Mouse (Mus musculus): ENCODE data around the gene Mdc1.

The Mdc1 gene

DNA sequence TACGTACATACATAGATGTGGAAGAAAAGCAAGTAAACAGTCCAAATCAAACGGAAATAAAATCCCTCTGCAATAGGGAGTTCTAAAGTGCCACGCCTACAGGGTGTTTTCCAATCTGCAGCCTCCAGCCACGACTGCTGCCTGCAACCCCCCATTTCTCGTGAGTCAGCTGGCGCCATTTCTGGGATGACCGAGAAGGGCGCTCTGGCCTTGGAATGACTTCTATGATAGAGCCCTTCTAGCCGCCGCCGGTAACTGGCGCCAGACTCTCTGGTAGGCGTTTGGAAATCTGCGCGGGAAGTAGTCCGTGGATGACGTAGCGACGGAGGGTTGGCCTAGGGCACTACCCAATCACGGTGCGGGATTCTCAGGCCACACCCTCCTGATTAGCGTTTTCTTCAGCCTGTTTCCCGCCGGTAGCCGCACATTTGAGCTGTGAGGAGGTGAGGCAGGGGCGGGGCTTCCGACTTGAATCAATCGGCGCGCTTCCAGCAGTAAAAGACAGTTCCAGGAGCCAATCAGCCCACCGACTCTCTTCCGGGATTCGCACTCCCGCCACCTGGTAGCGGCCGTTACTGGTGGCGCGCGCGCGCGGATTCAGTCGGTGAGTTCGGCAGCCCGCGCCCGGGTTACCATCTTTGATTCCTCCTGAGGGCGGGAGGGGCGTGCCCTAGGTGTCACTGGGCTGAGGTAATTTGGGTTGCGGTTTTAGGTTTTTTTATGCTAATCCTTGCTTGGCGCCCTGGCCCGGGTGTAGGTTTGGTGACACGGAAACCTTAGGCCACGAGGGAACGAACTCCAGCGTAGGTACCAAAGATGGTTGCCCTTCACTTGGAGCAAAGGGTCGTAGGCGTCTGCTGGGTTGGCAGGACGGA, at the start of gene Mdc1:
Gene Mdc1 (plus strand): TSS at position 440 of the 875 bp plus-strand sequence.
- peak; percentile 99 to 100 for DNase-seq

DNA sequence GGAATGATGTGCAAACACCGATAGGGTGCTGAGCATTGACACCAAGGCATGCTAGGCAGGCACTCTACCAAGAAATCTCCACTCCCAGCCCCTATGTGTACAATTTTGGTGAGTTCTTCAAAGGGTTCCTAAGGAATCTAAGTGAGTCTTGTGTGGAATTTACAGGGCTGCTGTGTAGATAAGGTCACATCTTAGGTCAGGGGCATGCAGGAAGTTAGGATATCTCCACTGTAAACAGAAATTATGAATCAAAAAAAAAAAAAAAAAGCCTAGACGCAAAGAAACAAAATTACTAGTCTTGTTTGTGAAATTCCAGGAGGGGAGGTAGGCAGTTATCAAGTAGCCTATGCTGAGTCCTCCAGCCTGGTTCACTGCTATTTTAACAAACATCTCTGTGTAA, 48.5 kb upstream of the Mdc1 start:
- DNase-seq, result no peak

DNA sequence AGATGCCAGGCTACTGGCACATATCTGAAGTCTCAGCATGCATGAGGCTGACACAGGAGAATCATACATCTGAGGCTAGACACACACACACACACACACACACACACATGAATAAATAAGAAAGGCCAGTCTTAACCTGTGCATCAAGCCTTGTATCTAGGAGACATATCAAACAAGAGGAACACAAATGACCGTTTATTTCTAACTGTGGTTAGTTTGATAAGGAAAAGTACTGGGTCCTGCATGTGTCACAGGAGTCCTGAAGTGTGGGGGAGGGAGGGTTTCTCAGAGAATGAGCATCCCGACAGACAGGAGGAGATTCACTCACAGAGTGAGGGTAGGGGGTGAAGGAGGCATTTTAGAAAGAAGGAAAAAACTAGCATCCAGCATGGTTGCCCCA, 46.2 kb upstream of the Mdc1 start:
- no peak for DNase-seq

DNA sequence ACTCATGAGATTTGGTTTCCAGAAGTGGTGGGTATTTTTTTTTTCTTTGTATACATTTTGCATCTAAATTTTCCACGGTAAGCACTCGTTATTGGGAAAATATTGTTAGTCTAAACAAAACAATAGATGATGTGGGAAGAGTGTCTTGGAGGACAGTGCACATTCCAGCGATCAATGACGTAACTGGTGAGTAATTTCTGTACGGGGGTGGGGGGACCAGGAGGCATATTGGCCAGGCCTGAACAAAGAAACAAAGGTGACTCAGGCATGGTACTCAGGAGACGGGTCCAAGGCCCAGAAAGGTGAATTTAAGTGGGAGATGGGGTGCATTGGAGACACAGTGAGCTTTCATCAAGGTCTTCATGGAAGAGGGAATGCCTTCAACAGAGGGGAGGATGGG, 45.7 kb upstream of the Mdc1 start:
- DNase-seq, result no peak

DNA sequence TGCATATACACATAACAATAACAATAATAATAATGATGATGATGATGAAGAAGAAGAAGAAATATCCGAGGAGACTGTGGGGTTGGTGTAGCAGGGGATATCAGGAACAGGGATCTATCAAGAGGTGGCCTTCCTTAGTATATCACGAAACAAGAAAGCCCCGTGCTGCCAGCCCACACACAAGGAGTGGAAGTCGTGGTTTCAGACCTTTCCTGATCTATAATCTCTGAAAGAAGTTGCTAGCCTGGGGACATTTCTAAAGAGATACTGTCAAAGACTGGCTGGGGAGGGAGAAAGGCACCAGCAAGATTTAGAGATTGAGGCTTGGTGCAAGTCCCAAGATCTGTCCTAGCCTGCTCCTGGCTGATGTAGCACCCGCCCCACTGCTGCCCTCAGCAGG, 44.5 kb upstream of the Mdc1 start:
- DNase-seq, result no peak

DNA sequence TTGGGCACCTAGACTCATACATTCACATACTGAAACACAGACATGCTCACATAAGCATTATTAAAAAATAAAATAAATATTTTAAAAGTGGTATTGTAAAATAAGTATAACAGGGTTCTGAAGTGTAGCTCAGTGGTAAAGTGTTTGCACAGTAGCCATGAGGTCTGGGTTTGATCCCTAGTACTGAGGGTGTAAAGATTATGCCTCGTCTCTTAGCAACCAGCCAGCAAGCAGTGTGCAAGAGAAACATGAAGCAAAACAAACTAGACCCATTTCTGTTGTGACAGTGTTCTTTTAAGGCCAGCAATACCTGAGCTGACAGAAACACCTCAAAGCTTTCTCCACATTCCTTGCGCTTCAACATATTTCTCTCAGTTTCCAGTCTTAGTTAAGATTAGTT, 40.4 kb upstream of the Mdc1 start:
- DNase-seq, result no peak

DNA sequence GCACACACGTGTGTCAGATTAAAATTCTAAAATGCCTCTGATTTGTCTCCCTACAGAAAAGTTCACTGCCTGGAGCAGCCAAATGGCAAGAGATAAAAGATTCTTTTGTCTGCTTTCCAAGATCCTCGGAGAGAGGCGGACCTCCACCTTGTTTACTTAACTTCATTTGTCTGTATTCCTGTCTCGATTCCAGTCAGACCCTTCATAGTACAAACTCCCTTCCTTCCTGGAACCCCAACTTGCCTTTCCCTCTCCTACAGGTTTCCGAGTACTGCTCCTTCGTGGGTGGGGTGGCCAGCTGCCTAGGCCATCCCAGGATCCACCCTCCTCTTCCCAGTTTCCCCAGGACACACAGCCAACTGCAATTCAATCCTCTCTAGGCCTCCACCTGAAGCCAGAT, 38.3 kb upstream of the Mdc1 start:
- DNase-seq, result no peak

DNA sequence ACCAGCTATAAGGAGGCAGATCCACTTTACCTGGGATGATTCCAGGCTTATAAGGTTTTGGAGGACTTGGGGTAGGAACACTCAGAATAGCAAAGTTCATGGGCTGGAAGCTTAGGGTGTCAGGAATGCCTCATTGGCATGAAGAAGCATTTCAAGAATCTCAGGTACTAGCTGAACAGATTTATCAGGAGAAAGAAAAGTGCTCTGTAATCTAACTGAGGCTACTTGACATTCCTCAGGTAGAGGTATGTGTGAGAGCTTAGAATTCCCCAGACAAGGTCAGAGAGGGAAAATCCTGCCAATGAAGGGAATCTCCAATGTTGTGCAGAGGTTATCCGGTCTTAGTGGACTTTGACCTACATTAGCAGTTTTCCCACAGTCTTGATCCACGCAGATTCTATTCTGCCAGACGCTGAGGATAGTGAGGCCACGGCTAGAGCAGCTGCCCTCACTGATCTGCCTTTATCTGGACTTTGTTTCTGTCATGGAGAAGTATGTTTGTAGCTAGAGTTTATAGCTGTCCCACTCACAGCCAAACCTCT, 37.4 kb upstream of the Mdc1 start:
- no peak for DNase-seq

DNA sequence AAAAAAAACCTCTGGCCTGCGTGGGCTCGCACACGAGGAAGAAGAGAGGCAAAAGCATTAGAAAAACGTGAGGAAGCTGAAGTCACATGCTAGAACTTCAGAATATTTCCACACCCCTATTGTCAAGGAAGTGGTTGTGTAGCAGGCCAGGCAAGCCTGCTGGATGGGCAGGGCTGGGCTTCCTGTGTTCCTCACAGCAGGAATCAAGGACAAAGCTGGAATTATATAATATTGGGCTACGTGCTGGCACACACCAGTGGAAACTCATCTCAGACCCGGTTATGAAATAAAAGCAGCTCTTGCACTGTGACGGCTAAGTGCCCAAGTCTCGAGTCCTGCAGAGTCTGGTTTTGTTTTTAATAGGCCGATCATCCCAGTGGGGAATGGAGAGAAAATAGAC, 33.2 kb upstream of the Mdc1 start:
- DNase-seq, result no peak

DNA sequence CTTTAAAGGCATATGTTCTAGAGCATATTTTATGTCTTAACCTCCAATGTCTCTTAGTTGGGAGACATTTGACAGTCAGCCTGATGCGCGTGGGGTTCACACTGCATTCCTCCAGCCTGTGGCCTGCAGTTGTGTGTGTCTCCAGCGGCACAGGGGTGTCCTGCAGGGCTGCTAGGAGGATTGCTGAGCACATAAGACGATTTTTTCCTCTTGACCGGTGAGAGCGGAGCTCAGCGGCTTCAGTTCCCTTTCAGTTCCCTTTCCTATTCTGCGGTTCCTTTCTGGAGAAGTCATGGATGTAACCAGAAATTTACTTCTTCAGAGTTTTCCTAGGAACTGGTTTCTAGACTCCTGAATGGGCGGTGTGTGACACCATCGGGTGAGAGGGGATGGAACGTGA, 31.9 kb upstream of the Mdc1 start:
- DNase-seq, result no peak

DNA sequence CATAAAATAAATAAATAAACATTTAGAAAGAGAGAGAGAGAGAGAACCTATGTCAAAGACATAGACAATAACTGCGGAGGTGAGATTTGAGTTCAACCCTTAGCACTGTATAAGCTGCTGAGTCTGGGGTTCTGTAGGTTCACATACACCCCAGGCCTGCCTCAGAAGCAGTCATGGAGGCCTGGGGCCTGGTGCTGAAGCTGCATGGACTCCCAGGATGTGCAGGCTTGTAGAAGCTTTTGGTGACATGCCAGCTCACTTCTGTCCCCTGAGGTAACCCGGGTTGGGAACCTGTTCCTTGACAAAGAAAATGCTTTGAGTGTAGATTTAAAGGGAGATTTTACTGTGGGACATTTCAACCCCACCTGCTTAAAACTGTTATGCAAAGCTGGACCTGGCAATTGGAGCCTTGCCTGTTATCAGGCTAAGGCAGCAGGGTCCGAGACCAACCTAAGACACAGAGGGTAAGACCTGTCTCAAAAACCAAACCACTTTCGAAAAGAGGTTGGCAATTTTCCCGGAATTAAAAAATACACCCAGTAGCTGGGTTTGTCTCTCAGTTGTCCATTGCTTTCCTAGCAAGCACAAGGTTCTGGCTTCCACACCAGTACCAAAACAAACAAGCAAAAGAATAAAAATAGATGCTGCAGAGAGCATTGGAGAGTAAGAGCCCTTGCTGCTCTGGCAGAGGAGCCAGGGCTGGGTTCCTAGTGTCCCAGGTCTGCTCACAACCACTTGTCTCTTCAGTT, 30.2 kb upstream of the Mdc1 start:
- DNase-seq, result no peak

DNA sequence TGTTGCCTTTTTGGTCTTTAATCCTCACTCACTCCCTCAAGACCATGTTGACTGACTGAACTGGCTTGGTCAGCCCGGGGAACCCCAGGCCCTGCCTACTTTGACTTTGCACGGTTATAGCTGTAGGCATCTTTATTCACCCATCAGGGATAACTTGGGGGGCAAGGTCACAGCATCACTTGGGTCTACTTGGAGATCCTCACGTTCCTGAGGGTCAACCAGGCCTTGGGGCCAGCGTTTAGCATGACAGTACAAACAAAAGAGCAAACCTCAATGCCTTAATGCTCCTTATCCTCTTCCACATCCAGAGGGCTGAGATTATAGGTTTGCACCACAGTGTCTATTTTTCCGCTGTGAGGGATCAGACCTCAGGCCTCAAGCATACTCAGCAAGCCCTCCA, 29.0 kb upstream of the Mdc1 start:
- DNase-seq, result no peak

DNA sequence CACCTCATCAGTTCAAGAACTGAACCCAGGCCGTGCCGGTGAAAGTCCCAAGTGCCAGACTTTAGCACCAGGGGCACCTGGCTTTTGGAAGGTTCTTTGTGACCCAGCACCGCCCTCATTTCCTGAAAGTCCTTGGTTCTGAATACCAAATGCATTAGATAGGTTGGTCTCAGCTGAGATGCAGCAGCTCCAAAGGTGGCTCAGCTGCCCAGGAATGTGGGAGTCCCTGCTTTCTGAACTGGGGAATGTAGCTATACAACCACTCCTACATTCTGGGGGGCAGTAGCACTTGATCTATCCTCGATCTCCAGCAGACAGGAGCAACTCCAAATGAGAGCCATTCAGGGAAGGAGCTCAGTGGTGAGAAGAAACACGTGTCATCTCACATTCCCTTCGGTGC, 28.6 kb upstream of the Mdc1 start:
- no peak for DNase-seq

DNA sequence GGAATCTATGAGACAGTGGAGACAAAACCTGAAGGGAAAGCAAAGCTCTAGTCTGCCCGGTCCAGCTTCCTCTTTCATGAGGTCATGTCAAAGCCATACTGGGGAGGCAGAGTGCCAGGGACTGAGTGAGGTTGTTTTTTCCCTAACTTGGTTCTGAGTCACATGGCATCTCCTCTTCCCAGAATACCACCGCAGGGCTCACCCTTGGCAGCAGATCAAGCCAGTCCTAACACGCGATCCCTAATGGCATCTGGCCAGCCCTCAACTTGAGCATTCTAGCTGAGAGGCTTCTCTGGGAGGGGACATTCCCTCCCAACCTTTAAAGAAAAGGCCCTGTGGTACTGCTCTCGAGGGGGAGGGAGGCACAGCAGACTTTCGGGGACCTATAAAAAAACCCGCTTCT, 28.1 kb upstream of the Mdc1 start:
- peak; percentile 26 to 35 for DNase-seq

DNA sequence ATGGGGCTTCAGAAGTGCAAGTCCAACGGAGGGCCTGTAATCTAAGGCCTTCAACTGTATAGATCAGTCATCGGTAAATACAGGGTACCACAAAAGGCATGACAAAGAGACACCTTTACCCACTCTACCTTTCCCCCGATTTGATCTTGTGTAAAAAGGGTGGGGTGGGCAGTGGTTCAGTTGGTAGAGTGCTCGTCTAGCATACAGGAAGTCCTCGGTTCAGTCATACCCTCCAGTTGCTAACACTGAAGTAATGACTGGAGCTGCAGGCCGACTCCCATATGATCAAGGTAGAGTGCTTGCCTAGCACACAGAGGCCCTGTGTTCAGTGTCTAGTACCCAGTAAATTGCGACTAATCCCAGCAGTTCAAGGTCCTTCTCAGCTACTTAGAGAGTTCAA, 27.7 kb upstream of the Mdc1 start:
- no peak for DNase-seq

DNA sequence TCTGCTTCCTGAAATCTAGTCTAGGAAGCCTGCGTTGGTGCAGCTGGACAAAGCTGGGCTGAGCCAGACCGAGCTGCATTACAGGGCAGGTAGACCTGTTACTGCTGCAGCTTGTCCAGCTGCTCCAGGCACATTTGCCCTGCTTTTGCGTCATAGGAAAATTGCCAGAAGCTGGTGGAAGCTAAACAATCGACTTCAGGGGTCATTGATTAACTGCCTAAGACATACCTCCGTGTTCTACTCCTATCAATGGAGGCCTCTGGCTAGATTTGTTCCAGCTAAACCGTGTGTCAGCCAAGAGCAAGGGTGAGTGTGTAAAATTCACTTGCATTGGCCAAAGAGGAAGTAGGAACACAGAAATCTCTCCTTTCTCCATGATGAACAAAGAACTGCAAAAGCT, 26.6 kb upstream of the Mdc1 start:
- DNase-seq, result no peak

DNA sequence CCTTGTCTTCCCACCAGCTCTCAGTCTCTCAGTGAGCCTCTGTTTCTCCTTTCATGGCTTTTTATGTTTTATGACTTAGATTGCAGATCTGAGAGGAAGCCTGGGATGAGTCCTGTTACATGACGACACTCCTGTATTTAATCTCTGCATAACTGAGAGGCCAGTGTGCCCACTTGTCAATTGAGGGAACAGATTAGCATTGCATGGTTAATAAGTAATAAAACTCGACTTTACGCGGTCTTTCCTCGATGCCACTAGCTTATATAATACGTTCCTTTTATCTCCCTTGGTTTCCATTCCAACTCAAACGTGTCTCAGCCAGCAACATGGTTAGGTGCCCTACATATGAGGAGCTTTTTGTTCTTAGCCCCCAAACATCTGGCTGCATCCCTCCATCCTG, 25.5 kb upstream of the Mdc1 start:
- no peak for DNase-seq

DNA sequence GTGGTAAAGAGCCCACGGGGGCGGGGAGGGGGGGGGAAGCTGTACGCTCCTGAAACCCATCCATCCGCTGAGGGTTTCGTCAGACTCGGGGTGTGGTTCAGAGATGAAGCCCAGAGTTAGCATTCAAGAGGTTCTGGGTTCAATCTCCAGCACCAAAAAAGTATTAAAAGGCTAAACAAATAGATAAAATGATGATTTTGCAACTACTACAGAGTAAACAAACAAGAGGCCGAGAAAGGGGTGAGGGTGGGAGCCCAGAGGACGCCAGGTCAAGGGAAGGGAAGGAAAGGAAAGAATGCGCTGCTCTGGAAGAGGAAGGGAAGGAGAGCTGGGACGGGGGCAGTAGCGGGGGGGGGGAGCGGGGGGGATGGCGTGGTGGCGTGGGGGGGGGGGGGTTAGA, 24.6 kb upstream of the Mdc1 start:
- DNase-seq, result no peak

DNA sequence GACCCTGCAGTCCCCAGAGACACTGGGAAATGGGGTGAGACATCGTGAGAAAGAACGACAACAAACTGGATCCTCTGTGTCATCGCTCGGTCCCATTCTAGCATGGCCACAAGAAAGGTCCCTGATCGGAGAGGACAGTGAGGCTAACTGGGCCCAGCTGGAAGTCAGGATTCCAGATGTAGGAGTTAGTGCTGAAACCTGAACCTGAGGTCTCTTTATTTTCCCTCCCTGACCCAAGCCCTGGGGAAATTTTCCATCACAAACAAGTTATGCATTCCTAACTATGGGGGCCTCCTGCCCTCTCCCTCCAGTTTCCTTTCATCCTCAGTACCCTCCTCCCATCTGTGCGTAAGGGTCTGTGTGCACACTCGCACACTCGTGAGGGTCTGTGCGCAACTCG, 24.1 kb upstream of the Mdc1 start:
- DNase-seq, result no peak

DNA sequence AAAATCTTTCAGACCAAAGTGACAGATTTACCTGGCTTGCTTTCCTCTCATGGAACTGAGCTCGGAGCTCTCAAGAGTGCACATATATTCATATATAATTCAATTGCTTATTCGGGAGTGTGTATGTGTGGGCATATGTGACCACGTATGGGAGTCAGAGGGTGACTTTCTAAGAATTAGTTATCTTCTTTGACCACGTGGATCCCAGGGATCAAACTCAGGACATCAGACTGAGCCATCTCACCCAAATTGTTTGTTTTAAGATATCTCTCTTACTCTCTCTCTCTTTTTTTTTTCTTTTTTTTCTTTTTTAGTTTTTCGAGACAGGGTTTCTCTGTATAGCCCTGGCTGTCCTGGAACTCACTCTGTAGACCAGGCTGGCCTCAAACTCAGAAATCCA, 21.2 kb upstream of the Mdc1 start:
- no peak for DNase-seq

DNA sequence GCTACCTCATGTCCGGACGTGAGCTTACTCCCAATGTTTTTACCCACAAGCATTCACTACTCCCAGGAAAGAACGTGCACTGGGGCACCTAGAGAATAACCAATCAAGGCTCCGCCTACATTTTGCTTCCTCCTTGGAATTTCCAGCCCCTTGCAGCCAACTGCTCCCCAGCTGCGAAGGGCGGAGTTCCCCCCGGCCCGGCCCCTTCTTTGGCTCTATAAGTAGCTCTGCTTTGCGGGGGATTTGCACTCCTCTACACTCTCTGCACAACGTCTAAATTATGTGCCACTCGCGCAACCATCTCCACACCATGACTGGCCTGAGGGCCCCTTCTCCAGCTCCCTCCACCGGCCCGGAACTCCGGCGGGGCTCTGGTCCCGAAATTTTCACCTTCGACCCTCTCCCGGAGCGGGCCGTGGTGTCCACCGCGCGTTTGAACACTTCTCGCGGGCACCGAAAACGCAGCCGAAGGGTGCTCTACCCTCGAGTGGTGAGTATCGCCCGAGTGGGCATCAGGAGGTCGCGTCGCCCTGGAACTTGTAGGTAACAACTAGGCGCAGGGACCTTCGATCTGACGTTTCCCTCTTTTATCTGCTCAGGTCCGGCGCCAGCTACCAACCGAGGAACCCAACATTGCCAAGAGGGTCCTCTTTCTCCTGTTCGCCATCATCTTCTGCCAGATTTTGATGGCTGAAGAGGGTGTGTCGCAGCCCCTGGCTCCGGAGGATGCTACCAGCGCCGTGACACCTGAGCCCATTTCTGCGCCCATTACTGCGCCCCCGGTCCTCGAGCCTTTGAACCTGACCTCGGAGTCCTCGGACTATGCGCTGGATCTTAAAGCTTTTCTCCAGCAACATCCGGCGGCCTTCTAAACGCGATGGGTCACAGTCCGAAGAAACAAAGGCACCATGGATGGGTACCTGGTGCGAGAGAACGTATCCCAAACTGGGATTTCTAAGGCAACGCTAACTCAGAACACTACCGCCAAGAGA, 19.6 kb upstream of the Mdc1 start, which contains the start of gene Ier3:
Gene Ier3 (plus strand): TSS at position 246 of the 992 bp plus-strand sequence.
- DNase-seq, result peak in 1 of 2 experiments; percentile 46

DNA sequence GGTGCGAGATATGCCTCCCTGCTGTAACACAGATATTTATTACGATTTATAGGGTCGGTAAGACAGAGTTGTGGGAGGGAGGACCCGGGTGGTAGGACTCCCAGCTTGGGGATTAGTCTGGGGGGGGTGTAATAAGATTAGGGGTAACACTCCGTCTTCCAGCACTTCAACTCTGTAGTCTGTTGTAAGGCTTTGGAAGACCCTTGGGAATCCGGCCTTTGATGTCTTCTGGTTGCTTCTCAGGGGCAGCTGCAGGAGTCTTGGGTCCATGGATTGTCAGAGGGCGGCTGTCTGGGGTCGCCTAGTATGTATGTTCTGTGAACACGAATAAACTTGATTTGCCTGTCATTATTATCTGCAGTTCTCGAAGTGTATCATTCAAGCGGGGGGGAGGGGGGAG, 18.8 kb upstream of the Mdc1 start:
- peak in 1 of 2 experiments; percentile 20 for DNase-seq
